Mouse (Mus musculus): ENCODE results near the gene Icosl. TPM values are rescaled to one million over a fixed set of nuclear protein-coding genes. Genes with fewer than 3 reads are reported as not detected.

The Icosl gene
- polyA plus RNA-seq, 1 experiment from 2014 or later, result 2.6 TPM

DNA sequence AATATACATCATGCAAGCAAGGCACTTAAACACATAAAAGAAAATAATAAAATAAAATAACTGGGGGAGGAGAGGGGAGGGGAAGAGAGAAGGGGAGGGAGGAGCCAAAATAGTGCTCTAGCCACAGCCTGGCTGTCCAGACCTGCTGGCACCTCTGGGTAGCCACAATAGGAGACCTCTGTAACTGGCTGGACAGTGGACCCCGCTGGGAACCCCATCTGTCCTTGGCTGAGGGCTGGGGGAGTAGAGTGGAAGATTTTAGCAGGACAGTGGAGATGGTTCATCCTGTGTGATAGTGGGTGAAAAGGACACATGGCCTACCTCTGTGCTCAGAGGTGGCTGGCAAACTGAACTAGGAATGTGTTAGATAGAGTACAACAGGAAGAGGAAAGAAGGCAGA is 24.6 kb upstream of the Icosl start:
- H3K9me3 ChIP-seq, result no peaks in the 10 kb centered on the region
- H3K4me3 ChIP-seq, result no peak overlapping the region
- no peak overlapping the region for H3K9ac ChIP-seq
- 0 out of 2 replicates have a peak, but pooled peaks cover 9% of the 10 kb centered on the region for H3K4me1 ChIP-seq
- H3K36me3 ChIP-seq, result no peaks in the 10 kb centered on the region
- H3K27me3 ChIP-seq, result no peaks in the 10 kb centered on the region
- WGBS, result 67% methylated on average over 1 of the region's 1 CpGs
- no peak overlapping the region for H3K27ac ChIP-seq
- no peak for ATAC-seq (ENCODE audit: insufficient number of reproducible peaks, insufficient read depth, low FRiP score, low TSS enrichment)
- H3K4me2 ChIP-seq (replicated peaks), result no peak overlapping the region

DNA sequence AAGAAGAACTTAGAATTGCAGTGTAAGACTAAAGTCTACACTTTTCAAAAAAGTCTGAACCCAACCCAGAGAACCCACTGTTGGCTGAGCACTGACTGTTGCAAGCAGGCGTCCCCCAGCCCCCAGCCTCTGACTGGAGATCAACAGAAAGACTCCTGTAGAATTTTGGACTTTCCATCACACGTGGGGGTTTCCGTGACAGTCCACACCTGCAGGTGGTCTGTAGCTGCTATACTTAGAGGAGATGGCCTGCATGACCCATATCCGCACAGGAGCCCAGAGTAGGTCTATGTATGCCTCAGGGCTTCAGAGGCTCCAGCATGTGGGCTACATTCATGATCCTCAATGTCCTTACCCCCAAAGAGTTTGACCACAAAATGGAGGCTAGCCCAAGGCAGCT is 22.7 kb upstream of the Icosl start:
- Histone ChIP-seq H3K4me2 (replicated peaks) (no peak overlapping the region), H3K36me3 (no peaks in the 10 kb centered on the region), H3K9ac (no peak overlapping the region), H3K4me3 (no peak overlapping the region), H3K4me1 (0 out of 2 replicates have a peak, but pooled peaks cover 9% of the 10 kb centered on the region), H3K27me3 (no peaks in the 10 kb centered on the region), H3K27ac (no peak overlapping the region), H3K9me3 (no peaks in the 10 kb centered on the region)
- no peak for ATAC-seq (ENCODE audit: insufficient number of reproducible peaks, insufficient read depth, low FRiP score, low TSS enrichment)
- 71% methylated on average over 4 of the region's 4 CpGs for WGBS

DNA sequence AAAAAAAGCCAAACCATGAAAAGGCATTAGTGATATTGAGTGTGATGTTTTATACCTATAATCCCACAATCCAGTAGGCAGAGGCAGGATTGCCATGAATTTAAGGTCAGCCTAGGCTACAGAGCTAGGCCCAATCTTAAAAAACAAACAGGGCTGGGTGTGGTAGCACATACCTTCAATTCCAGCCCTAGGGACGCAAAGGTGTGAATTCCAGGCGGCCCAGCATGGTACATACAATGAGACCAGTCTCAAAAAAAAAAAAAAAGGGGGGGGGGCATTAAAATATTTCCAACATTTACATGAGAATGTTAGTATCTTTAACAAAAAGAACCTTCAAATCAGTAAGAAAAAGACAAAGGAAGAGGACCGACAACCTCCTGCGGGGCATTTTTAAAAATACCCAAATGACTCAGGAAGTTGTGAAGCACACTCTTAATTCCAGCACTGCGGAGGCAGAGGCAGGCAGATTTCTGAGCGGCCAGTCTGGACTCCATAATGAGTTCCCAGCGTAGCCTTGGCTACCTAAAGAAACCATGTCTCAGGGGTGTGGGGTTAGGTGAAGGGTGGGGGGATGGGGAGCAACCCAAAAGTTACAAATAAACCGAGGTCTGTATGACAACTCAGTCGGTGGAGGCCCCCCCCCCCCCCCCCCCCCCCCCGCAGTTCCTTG is 20.9 kb upstream of the Icosl start:
- Histone ChIP-seq H3K4me3 (no peak overlapping the region), H3K27ac (no peak overlapping the region), H3K4me1 (0 out of 2 replicates have a peak, but pooled peaks cover 2% of the 10 kb centered on the region), H3K4me2 (replicated peaks) (no peak overlapping the region), H3K36me3 (no peaks in the 10 kb centered on the region), H3K9ac (no peak overlapping the region), H3K27me3 (no peaks in the 10 kb centered on the region), H3K9me3 (no peaks in the 10 kb centered on the region)
- no peak for ATAC-seq (ENCODE audit: insufficient number of reproducible peaks, insufficient read depth, low FRiP score, low TSS enrichment)
- WGBS, result 91% methylated on average over 9 of the region's 10 CpGs

DNA sequence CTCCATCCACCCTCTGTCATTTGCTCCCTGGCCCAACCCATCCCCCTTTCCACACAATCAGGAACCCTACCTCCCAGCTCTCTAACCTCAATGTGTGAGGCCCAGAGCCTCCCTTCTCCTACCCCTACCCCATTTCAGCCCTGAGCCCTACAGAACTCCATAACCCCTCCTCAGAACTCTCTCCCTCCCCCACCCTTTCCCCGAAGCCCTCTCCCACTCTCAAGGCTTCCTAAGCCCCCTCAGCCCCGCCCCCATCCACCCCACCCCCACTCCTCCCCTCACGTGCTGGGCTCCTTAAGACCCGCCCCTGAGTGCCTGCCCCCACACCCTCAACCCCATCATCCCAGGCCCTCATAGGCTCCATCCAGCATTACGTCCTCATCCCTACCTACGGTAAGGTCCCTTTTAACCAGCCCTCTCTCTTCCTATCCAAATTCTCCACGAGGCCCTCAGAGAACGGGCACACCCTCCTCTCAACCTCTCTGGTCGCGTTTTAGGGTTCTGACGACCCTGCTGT is 19.5 kb upstream of the Icosl start:
- Histone ChIP-seq H3K27ac (no peak overlapping the region), H3K4me2 (replicated peaks) (no peak overlapping the region), H3K36me3 (no peaks in the 10 kb centered on the region), H3K4me3 (no peak overlapping the region), H3K4me1 (no peaks in the 10 kb centered on the region), H3K9ac (no peak overlapping the region), H3K9me3 (no peaks in the 10 kb centered on the region), H3K27me3 (no peaks in the 10 kb centered on the region)
- whole genome bisulfite sequencing, result 57% methylated on average over 11 of the region's 11 CpGs
- ATAC-seq (ENCODE audit: insufficient number of reproducible peaks, insufficient read depth, low FRiP score, low TSS enrichment), result no peak

DNA sequence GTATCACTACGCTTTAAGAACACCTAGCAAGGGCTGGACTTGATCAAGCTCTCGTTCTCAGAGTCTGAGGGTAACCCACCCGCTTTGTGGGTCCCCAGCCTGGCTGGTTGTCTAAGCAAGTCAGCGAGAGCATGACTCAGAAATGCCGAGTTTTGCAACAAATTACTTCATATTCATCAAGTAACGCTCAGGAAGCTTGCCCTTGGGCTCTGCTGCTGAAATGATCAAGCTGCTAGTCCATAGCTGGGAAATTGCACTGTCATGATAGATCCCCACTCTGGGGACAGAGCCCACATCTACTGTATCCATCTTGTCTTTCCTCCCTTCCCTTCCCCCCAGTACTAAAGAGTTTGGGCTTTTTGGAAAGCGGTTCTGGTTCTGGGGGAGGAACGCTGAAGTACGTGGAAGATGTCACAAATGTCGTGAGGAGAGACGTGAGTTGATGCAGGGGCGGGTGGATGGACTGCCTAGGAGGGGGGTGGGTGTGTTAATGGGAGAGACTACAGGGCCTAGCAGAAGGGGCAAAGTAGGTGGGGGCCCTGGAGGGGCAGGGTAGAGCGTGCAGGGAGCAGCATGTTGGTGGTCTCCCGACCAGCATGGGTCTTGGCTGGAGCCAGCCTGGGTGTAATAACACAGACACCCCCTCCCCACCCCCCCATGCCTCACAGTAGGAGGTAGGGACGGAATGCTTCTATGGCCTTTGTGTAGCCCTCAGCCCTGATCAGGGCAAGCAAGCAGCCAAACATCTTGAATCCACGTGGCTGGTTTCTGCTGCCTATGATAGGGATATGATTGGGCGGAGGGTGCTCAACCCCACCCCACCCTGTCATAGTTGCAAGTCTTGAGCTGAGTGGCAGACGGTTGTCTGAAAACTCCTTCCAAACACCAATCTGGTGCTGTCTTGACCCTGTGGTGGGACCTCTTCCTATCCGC is 14.2 kb upstream of the Icosl start:
- H3K9ac ChIP-seq, result no peak overlapping the region
- no peaks in the 10 kb centered on the region for H3K36me3 ChIP-seq
- 64% methylated on average over 19 of the region's 19 CpGs for WGBS
- H3K4me3 ChIP-seq, result no peak overlapping the region
- no peaks in the 10 kb centered on the region for H3K4me1 ChIP-seq
- ATAC-seq (ENCODE audit: insufficient number of reproducible peaks, insufficient read depth, low FRiP score, low TSS enrichment), result peak; percentile 29; the same call in 1 of the 2 replicates
- H3K27me3 ChIP-seq, result no peaks in the 10 kb centered on the region
- no peak overlapping the region for H3K4me2 ChIP-seq (replicated peaks)
- no peaks in the 10 kb centered on the region for H3K9me3 ChIP-seq
- no peak overlapping the region for H3K27ac ChIP-seq

DNA sequence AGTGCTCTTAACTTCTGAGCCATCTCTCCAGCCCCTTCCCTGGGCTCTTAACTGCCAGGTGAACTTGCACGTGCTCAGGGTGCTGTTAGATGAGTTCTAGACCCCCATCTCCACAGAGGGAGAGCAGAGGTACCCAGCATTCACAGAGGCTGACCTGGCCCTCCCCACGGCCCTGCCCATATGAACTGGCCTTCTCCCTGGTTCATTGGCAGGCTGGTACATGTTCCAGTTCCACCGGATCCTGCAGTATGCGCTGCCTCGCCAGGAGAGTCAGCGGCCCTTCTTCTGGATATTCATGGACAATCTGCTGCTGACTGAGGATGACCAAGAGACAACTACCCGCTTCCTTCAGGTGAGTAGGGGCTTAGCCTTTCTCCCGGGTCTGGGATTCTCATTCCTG is 12.0 kb upstream of the Icosl start:
- 90% methylated on average over 8 of the region's 8 CpGs for WGBS
- Histone ChIP-seq H3K4me3 (no peak overlapping the region), H3K9ac (no peak overlapping the region), H3K4me2 (replicated peaks) (no peak overlapping the region), H3K27me3 (no peaks in the 10 kb centered on the region), H3K36me3 (no peaks in the 10 kb centered on the region), H3K9me3 (no peaks in the 10 kb centered on the region), H3K4me1 (no peaks in the 10 kb centered on the region), H3K27ac (no peak overlapping the region)
- ATAC-seq (ENCODE audit: insufficient number of reproducible peaks, insufficient read depth, low FRiP score, low TSS enrichment), result no peak

DNA sequence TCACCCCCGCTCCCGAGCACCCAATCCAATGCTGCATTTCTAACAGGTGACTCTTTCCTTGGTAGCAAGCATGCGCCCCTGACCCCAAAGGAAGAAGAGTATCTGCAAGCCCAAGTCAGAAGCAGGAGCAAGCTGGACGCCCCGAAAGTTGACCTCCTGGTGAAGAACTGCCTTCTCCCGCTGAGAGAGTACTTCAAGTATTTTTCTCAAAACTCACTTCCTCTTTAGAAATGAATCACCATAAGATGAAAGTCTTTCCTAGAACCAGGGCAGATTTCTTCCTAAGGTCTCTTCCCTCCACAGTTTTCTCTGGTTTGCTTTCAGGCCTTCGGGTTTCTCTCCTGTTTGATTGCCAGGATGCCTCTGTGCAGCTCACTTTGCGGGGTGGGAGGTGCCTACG is 6.0 kb upstream of the Icosl start:
- no peak overlapping the region for H3K27ac ChIP-seq
- 81% methylated on average over 9 of the region's 9 CpGs for WGBS
- no peaks in the 10 kb centered on the region for H3K9me3 ChIP-seq
- no peaks in the 10 kb centered on the region for H3K36me3 ChIP-seq
- no peaks in the 10 kb centered on the region for H3K27me3 ChIP-seq
- H3K4me3 ChIP-seq, result no peak overlapping the region
- no peak overlapping the region for H3K4me2 ChIP-seq (replicated peaks)
- H3K4me1 ChIP-seq, result no peaks in the 10 kb centered on the region
- no peak for ATAC-seq (ENCODE audit: insufficient number of reproducible peaks, insufficient read depth, low FRiP score, low TSS enrichment)
- no peak overlapping the region for H3K9ac ChIP-seq

DNA sequence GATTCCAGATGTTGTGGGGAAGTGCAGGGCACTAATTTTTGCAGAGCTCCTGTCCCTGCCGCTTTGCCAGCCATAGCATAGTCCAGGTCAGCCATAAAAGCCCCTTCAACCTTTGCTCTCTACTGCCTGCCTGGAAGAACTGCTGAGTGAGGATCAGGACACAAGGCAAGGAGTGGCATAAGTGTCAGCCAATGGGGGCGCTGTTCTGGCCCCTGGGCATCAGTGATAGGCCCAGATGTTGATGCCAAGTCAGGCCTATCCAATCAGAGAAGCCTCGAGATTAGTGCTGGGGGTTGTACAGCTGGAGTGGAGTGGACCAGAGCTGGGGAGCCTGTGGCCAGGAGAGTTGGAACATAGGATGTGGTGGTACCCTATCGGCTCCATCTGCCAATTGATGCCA is 1.9 kb upstream of the Icosl start:
- Histone ChIP-seq H3K27me3 (peaks cover 17% of the 10 kb centered on the region), H3K27ac (no peak overlapping the region), H3K4me3 (no peak overlapping the region), H3K9me3 (no peaks in the 10 kb centered on the region), H3K4me2 (replicated peaks) (no peak overlapping the region), H3K4me1 (0 out of 2 replicates have a peak, but pooled peaks cover 5% of the 10 kb centered on the region), H3K9ac (no peak overlapping the region), H3K36me3 (no peaks in the 10 kb centered on the region)
- no peak for ATAC-seq (ENCODE audit: insufficient number of reproducible peaks, insufficient read depth, low FRiP score, low TSS enrichment)
- WGBS, result 34% methylated on average over 4 of the region's 4 CpGs

DNA sequence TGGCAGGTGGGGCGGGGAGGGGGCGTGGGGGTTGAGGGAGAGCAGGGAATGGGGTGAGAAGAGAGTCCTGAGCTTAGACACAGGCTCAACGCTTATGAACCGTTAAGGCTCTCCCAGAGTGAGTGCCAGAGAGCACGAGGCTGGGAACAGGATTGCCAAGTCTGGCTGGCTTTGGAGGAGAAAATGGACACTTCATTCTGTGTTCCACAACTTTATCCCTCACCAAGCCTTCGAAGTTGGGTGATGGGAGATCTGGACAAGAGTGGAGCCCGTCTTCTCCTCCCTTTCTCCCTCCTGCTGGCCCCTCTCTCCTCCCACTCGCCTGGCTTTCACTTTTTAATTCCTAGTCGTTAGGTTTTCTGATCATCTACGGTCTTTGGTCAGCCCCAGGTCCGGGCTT is 561 bp upstream of the Icosl start:
- Histone ChIP-seq H3K9me3 (no peaks in the 10 kb centered on the region), H3K36me3 (no peaks in the 10 kb centered on the region), H3K9ac (peak overlapping the region; percentile 64; the same call in 1 of the 2 replicates), H3K27me3 (peaks cover 17% of the 10 kb centered on the region), H3K4me1 (0 out of 2 replicates have a peak, but pooled peaks cover 5% of the 10 kb centered on the region), H3K27ac (no peak overlapping the region), H3K4me3 (peak overlapping the region; percentile 61), H3K4me2 (replicated peaks) (peak overlapping the region; percentile 95)
- no peak for ATAC-seq (ENCODE audit: insufficient number of reproducible peaks, insufficient read depth, low FRiP score, low TSS enrichment)
- 25% methylated on average over 11 of the region's 11 CpGs for WGBS

DNA sequence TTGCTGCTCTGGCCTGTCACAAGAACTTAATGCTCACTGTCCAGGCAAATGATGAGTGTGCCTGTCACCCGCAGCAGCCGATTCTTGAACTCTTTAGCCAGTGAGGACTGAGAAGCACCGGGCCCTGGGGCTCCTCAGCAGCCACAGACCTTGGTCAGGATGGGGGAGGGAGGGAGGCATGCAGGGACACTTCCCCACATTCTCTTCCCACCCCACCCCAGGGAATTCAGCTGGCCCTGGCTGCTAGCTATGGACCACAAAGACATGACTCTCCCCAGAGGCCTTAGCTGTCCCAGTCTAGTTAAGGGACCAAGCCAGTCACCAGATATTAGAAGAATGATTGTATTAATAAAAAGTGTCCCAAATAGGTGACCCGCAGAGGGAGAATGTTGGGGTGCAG is 5.0 kb downstream of the Icosl start:
- Histone ChIP-seq H3K4me3 (no peak overlapping the region), H3K36me3 (no peaks in the 10 kb centered on the region), H3K9me3 (no peaks in the 10 kb centered on the region), H3K27me3 (peaks cover 13% of the 10 kb centered on the region; the same call in 1 of the 2 replicates), H3K9ac (no peak overlapping the region), H3K27ac (no peak overlapping the region), H3K4me2 (replicated peaks) (no peak overlapping the region), H3K4me1 (0 out of 2 replicates have a peak, but pooled peaks cover 5% of the 10 kb centered on the region)
- 75% methylated on average over 4 of the region's 4 CpGs for whole genome bisulfite sequencing
- no peak for ATAC-seq (ENCODE audit: insufficient number of reproducible peaks, insufficient read depth, low FRiP score, low TSS enrichment)

DNA sequence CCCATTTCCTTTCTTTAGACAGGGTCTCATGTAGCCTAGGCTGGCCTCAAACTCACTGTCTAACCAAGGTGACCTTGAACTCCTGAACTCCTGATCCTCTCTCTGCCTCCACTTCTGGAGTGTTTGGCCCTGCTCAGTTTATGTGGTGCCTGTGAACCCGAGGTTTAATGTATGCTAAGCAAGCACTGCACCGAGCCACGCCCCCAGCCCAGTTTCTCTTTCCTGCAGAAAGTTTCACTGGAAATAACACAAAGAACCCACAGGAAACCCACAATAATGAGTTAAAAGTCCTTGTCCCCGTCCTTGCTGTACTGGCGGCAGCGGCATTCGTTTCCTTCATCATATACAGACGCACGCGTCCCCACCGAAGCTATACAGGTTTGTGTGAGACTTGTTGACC is 5.9 kb downstream of the Icosl start:
- ATAC-seq (ENCODE audit: insufficient number of reproducible peaks, insufficient read depth, low FRiP score, low TSS enrichment), result no peak
- no peaks in the 10 kb centered on the region for H3K9me3 ChIP-seq
- no peak overlapping the region for H3K9ac ChIP-seq
- H3K4me3 ChIP-seq, result no peak overlapping the region
- peaks cover 10% of the 10 kb centered on the region; the same call in 1 of the 2 replicates for H3K27me3 ChIP-seq
- no peak overlapping the region for H3K27ac ChIP-seq
- no peak overlapping the region for H3K4me2 ChIP-seq (replicated peaks)
- H3K36me3 ChIP-seq, result no peaks in the 10 kb centered on the region
- 0 out of 2 replicates have a peak, but pooled peaks cover 1% of the 10 kb centered on the region for H3K4me1 ChIP-seq
- WGBS, result 85% methylated on average over 11 of the region's 11 CpGs
